Mouse (Mus musculus): ENCODE results near the gene Krtap1-3. TPM values are rescaled to one million over a fixed set of nuclear protein-coding genes. Genes with fewer than 3 reads are reported as not detected.
A peak's percentile ranks its signal among the peaks of the same experiment; 100 is the strongest.
"Not testable (repeated sequence)": the region's sequence is repeated elsewhere in the genome, so short reads cannot be mapped to it uniquely, and the experiment has no call there.

Gene Krtap1-3
- polyA plus RNA-seq, 1 experiment from 2014 or later = not detected

GRCm38 (mm10) chr11:99609126-99609525 is 18.0 kb upstream of the Krtap1-3 start:
- Histone ChIP-seq H3K9me3 (ENCODE audit: control insufficient read depth, low read length) (no peaks in the 10 kb centered on the region), H3K4me3 (ENCODE audit: low read length) (no peak overlapping the region), H3K4me2 (ENCODE audit: low read depth, low read length) (no peak overlapping the region), H3K27ac (ENCODE audit: low read length) (no peak overlapping the region), H3K4me1 (ENCODE audit: control insufficient read depth, insufficient read depth, low read length) (no peaks in the 10 kb centered on the region), H3K27me3 (replicated peaks; ENCODE audit: control insufficient read depth, insufficient read depth, low read length) (no peaks in the 10 kb centered on the region), H3K9ac (ENCODE audit: low read depth, low read length) (no peak overlapping the region), H3K36me3 (ENCODE audit: control insufficient read depth, insufficient read depth, low read length) (no peaks in the 10 kb centered on the region)
- 74% methylated on average over 1 of the region's 1 CpGs for WGBS
- ATAC-seq = no peak

- H3K9ac ChIP-seq (ENCODE audit: low read depth, low read length); H3K36me3 ChIP-seq (ENCODE audit: control insufficient read depth, insufficient read depth, low read length); H3K4me2 ChIP-seq (ENCODE audit: low read depth, low read length); ATAC-seq; H3K4me3 ChIP-seq (ENCODE audit: low read length); H3K27ac ChIP-seq (ENCODE audit: low read length); H3K4me1 ChIP-seq (ENCODE audit: control insufficient read depth, insufficient read depth, low read length); H3K27me3 ChIP-seq (replicated peaks; ENCODE audit: control insufficient read depth, insufficient read depth, low read length); H3K9me3 ChIP-seq (ENCODE audit: control insufficient read depth, low read length): not testable (repeated sequence)
- WGBS = 58% methylated on average over 1 of the region's 1 CpGs
Observed at GRCm38 (mm10) chr11:99603208-99603607, 12.1 kb upstream of the Krtap1-3 start, which contains the start of gene Gm11938. Gene Gm11938 (minus strand): TSS chr11:99603308.

DNA sequence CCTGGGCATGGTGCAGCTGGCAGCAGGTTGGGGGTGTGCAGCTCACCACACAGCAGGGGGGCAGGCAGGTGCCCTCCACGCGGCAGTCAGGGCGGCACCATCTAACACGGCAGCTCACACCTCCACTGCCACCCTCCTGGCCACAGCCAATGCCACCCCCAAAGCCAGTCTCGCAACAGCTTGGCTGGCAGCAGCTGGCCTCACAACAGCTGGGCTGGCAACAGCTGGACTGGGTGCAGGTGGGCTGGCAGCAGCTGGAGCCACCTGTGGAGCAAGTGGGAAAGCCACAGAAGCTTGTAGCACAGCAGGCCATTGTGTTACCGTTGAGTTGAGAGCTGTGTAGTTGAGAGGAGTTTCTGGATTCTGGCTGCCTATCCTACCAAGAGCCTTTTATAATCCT is 6.6 kb upstream of the Krtap1-3 start, which contains the start of gene Krtap9-3:
Gene Krtap9-3 (minus strand): TSS at position 364 of the 400 bp plus-strand sequence.
- not testable (repeated sequence) for ATAC-seq; H3K9ac ChIP-seq (ENCODE audit: low read depth, low read length); H3K27ac ChIP-seq (ENCODE audit: low read length); H3K27me3 ChIP-seq (replicated peaks; ENCODE audit: control insufficient read depth, insufficient read depth, low read length); H3K4me2 ChIP-seq (ENCODE audit: low read depth, low read length); H3K4me1 ChIP-seq (ENCODE audit: control insufficient read depth, insufficient read depth, low read length); H3K36me3 ChIP-seq (ENCODE audit: control insufficient read depth, insufficient read depth, low read length); H3K4me3 ChIP-seq (ENCODE audit: low read length); H3K9me3 ChIP-seq (ENCODE audit: control insufficient read depth, low read length)
- WGBS = 71% methylated on average over 4 of the region's 6 CpGs

- Histone ChIP-seq H3K4me1 (ENCODE audit: control insufficient read depth, insufficient read depth, low read length) (no peaks in the 10 kb centered on the region), H3K4me3 (ENCODE audit: low read length) (no peak overlapping the region), H3K9me3 (ENCODE audit: control insufficient read depth, low read length) (no peaks in the 10 kb centered on the region), H3K27me3 (replicated peaks; ENCODE audit: control insufficient read depth, insufficient read depth, low read length) (no peaks in the 10 kb centered on the region), H3K4me2 (ENCODE audit: low read depth, low read length) (no peak overlapping the region), H3K9ac (ENCODE audit: low read depth, low read length) (no peak overlapping the region), H3K36me3 (ENCODE audit: control insufficient read depth, insufficient read depth, low read length) (no peaks in the 10 kb centered on the region), H3K27ac (ENCODE audit: low read length) (no peak overlapping the region)
- no peak for ATAC-seq
- 79% methylated on average over 7 of the region's 7 CpGs for WGBS
Observed at GRCm38 (mm10) chr11:99585096-99585495, 6.0 kb downstream of the Krtap1-3 start.

- Histone ChIP-seq H3K9me3 (ENCODE audit: control insufficient read depth, low read length) (no peaks in the 10 kb centered on the region), H3K4me3 (ENCODE audit: low read length) (no peak within 1 kb of the TSS), H3K27ac (ENCODE audit: low read length) (no peak within 1 kb of the TSS), H3K4me2 (ENCODE audit: low read depth, low read length) (no peak within 1 kb of the TSS), H3K4me1 (ENCODE audit: control insufficient read depth, insufficient read depth, low read length) (no peaks in the 10 kb centered on the region), H3K36me3 (ENCODE audit: control insufficient read depth, insufficient read depth, low read length) (no peaks in the 10 kb centered on the region), H3K9ac (ENCODE audit: low read depth, low read length) (no peak within 1 kb of the TSS), H3K27me3 (replicated peaks; ENCODE audit: control insufficient read depth, insufficient read depth, low read length) (no peaks in the 10 kb centered on the region)
- WGBS = 74% methylated on average over 5 of the region's 5 CpGs
- ATAC-seq = no peak
Observed at GRCm38 (mm10) chr11:99583245-99583704, 7.9 kb downstream of the Krtap1-3 start, which contains the start of gene Krtap1-4. Gene Krtap1-4 (minus strand): TSS chr11:99583654.

- no peaks in the 10 kb centered on the region for H3K4me1 ChIP-seq (ENCODE audit: control insufficient read depth, insufficient read depth, low read length)
- no peaks in the 10 kb centered on the region for H3K9me3 ChIP-seq (ENCODE audit: control insufficient read depth, low read length)
- ATAC-seq = no peak
- no peak overlapping the region for H3K4me3 ChIP-seq (ENCODE audit: low read length)
- 83% methylated on average over 6 of the region's 6 CpGs for WGBS
- H3K36me3 ChIP-seq (ENCODE audit: control insufficient read depth, insufficient read depth, low read length) = no peaks in the 10 kb centered on the region
- no peaks in the 10 kb centered on the region for H3K27me3 ChIP-seq (replicated peaks; ENCODE audit: control insufficient read depth, insufficient read depth, low read length)
- H3K9ac ChIP-seq (ENCODE audit: low read depth, low read length) = no peak overlapping the region
- no peak overlapping the region for H3K27ac ChIP-seq (ENCODE audit: low read length)
- no peak overlapping the region for H3K4me2 ChIP-seq (ENCODE audit: low read depth, low read length)
Observed at GRCm38 (mm10) chr11:99581564-99581963, 9.6 kb downstream of the Krtap1-3 start.

DNA sequence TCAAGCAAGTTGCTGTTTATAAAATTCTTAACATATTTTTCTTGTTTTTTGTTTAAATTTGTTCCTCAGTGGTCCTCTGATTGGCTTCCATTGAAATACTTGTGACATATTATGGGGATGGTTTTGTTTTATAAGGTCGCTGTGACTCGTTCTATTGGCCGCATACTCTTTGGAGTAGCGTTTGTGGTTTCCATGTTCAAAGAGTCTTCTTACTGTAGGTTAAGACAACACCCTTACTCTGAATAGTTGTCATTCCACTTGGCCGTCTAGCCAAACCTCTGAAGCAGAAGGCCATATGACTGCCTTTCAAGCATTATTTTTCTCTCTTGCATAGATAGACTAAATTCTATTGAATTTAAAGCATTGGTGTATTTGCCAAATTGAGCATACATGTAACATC is 10.1 kb downstream of the Krtap1-3 start:
- WGBS = 92% methylated on average over 5 of the region's 5 CpGs

GRCm38 (mm10) chr11:99580636-99581035 is 10.5 kb downstream of the Krtap1-3 start, which contains the start of gene Krtap1-5:
Gene Krtap1-5 (minus strand): TSS chr11:99581016.
- WGBS = 87% methylated on average over 6 of the region's 6 CpGs
- Histone ChIP-seq H3K4me3 (ENCODE audit: low read length) (no peak within 1 kb of the TSS), H3K36me3 (ENCODE audit: control insufficient read depth, insufficient read depth, low read length) (no peaks in the 10 kb centered on the region), H3K9ac (ENCODE audit: low read depth, low read length) (no peak within 1 kb of the TSS), H3K4me1 (ENCODE audit: control insufficient read depth, insufficient read depth, low read length) (no peaks in the 10 kb centered on the region), H3K27ac (ENCODE audit: low read length) (no peak within 1 kb of the TSS), H3K9me3 (ENCODE audit: control insufficient read depth, low read length) (no peaks in the 10 kb centered on the region), H3K4me2 (ENCODE audit: low read depth, low read length) (no peak within 1 kb of the TSS), H3K27me3 (replicated peaks; ENCODE audit: control insufficient read depth, insufficient read depth, low read length) (no peaks in the 10 kb centered on the region)
- no peak for ATAC-seq

More for the DNA sequence above, 10.1 kb downstream of the Krtap1-3 start:
- Histone ChIP-seq H3K27me3 (replicated peaks; ENCODE audit: control insufficient read depth, insufficient read depth, low read length) (no peaks in the 10 kb centered on the region), H3K4me1 (ENCODE audit: control insufficient read depth, insufficient read depth, low read length) (no peaks in the 10 kb centered on the region), H3K36me3 (ENCODE audit: control insufficient read depth, insufficient read depth, low read length) (no peaks in the 10 kb centered on the region), H3K27ac (ENCODE audit: low read length) (no peak overlapping the region), H3K9ac (ENCODE audit: low read depth, low read length) (no peak overlapping the region), H3K4me3 (ENCODE audit: low read length) (no peak overlapping the region), H3K4me2 (ENCODE audit: low read depth, low read length) (no peak overlapping the region), H3K9me3 (ENCODE audit: control insufficient read depth, low read length) (no peaks in the 10 kb centered on the region)
- ATAC-seq = no peak

DNA sequence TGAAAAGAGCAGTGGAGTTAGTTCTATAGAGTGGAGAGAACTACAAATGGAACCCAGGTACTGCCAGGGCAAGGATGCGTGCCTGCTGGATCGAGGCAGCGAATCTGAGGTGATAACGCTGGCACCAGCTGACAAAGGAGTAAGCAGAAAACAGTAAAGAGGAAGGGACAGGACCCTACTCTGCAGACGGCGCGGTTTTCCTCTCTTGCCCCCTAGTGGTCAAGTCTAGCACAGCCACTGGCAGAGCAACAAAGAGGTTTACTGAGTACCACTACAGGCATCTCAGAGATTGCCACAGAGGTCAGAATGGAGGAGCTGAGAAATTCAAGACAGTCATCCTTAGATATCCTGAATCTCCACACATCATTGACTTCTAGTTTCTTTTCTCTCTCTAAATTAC is 17.0 kb downstream of the Krtap1-3 start:
- whole genome bisulfite sequencing = 3% methylated on average over 7 of the region's 7 CpGs
- peak overlapping the region; percentile 34 for H3K4me2 ChIP-seq (ENCODE audit: low read depth, low read length)
- 0 out of 2 replicates have a peak, but pooled peaks have one; percentile 58 for ATAC-seq

DNA sequence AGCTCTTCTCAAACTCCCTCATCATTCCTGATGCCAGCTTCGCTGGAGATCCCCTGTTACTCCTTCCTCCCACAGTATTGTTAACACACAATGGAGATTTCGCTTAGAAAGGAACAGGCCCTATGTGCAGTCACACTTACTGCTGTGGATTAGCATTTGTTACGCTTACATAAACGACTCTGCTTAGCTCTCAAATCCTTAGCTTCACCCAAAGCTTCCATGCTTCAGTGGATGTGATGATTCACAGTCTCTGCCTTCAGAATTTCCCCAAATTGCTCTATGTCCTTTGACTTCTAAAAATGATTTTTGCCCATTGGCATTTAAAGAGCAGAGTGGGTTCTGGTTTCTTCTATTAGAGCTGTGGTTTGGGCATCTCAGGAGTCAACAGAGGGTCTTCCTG is 18.0 kb downstream of the Krtap1-3 start:
- no peak overlapping the region for H3K4me3 ChIP-seq (ENCODE audit: low read length)
- H3K9ac ChIP-seq (ENCODE audit: low read depth, low read length) = no peak overlapping the region
- H3K36me3 ChIP-seq (ENCODE audit: control insufficient read depth, insufficient read depth, low read length) = no peaks in the 10 kb centered on the region
- H3K27ac ChIP-seq (ENCODE audit: low read length) = no peak overlapping the region
- no peak for ATAC-seq
- H3K4me2 ChIP-seq (ENCODE audit: low read depth, low read length) = no peak overlapping the region
- H3K9me3 ChIP-seq (ENCODE audit: control insufficient read depth, low read length) = no peaks in the 10 kb centered on the region
- WGBS = 65% methylated on average over 4 of the region's 4 CpGs
- H3K4me1 ChIP-seq (ENCODE audit: control insufficient read depth, insufficient read depth, low read length) = no peaks in the 10 kb centered on the region
- no peaks in the 10 kb centered on the region for H3K27me3 ChIP-seq (replicated peaks; ENCODE audit: control insufficient read depth, insufficient read depth, low read length)

More for the DNA sequence above, 17.0 kb downstream of the Krtap1-3 start:
- H3K4me3 ChIP-seq (ENCODE audit: low read length) = no peak overlapping the region
- no peaks in the 10 kb centered on the region for H3K4me1 ChIP-seq (ENCODE audit: control insufficient read depth, insufficient read depth, low read length)
- H3K27ac ChIP-seq (ENCODE audit: low read length) = no peak overlapping the region
- H3K36me3 ChIP-seq (ENCODE audit: control insufficient read depth, insufficient read depth, low read length) = no peaks in the 10 kb centered on the region
- H3K9me3 ChIP-seq (ENCODE audit: control insufficient read depth, low read length) = no peaks in the 10 kb centered on the region
- no peaks in the 10 kb centered on the region for H3K27me3 ChIP-seq (replicated peaks; ENCODE audit: control insufficient read depth, insufficient read depth, low read length)
- peak overlapping the region; percentile 41; the same call in 1 of the 2 replicates for H3K9ac ChIP-seq (ENCODE audit: low read depth, low read length)

Data from intestine, embryonic 16.5 days (tissue).